Mouse (Mus musculus): Measurements from ENCODE around the gene Dab2ip.

DNA sequence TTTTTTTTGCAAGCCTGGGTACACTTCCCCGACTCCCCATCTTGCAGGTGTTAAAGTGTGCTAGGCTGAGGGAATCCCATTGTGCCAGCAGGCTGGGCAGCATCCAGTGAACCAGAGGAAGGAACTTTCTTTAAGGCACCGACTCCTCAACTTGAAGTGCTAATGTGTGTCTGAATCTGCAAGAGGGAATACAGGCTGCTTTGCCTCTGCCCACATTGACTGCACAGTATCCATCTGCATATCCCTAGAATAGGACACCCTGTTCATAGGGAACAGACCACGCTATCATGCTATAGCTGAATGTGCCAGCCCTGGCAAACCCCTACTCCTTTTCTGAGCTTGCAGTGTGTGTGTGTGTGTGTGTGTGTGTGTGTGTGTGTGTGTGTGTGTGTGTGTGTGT is 115.1 kb downstream of the Dab2ip start:
- TF ChIP-seq CTCF (IDR thresholded peaks at IDR 0.05 in 2 of 3, conservative IDR thresholded peaks at IDR 0.05 in 1 of 3; ENCODE audit: control insufficient read depth in 1 of 3, insufficient read depth in 1 of 3, low read depth in 2 of 3, low read length in 3 of 3, poor library complexity in 1 of 3, severe bottlenecking in 1 of 3) (no peak), KAT2A (conservative IDR thresholded peaks at IDR 0.05; ENCODE audit: low read depth, low read length) (no peak), CHD2 (IDR thresholded peaks at IDR 0.05; ENCODE audit: low read length) (no peak), MAX (IDR thresholded peaks at IDR 0.05; ENCODE audit: low read length) (no peak), MAFK (IDR thresholded peaks at IDR 0.05; ENCODE audit: borderline replicate concordance, low read depth, low read length) (no peak), POLR2AphosphoS5 (IDR thresholded peaks at IDR 0.05; ENCODE audit: borderline replicate concordance, low read depth, low read length) (no peak), POLR2A (IDR thresholded peaks at IDR 0.05; ENCODE audit: control insufficient read depth in 1 of 2, insufficient read depth in 1 of 2, low read depth in 1 of 2, low read length in 2 of 2, poor library complexity in 1 of 2) (no peak), RCOR1 (IDR thresholded peaks at IDR 0.05; ENCODE audit: low read depth, low read length) (no peak), NRF1 (IDR thresholded peaks at IDR 0.05; ENCODE audit: insufficient read depth, low read depth, low read length, poor library complexity, severe bottlenecking) (no peak), GATA1 (IDR thresholded peaks at IDR 0.05; ENCODE audit: low read depth, low read length) (no peak), SMC3 (IDR thresholded peaks at IDR 0.05; ENCODE audit: low read depth, low read length) (no peak)
